Mouse (Mus musculus): ENCODE measurements at regions not wholly inside any gene's neighbourhood (a gene's known extent, or its start where the extent isn't known, plus 50 kb on each side); places are given as distances from the start of the nearest gene placed in this dataset.

GRCm38 (mm10) chr15:50472626-50473025, 3412.1 kb upstream of the Gm7489 start:
- no peak for TF ChIP-seq CTCF (conservative IDR thresholded peaks at IDR 0.05; ENCODE audit: low read length)
- no peak for TF ChIP-seq POU5F1 (IDR thresholded peaks at IDR 0.05; ENCODE audit: borderline replicate concordance, low read length)
- no peak for TF ChIP-seq NANOG (IDR thresholded peaks at IDR 0.05; ENCODE audit: borderline replicate concordance, low read length)

Measured in E14TG2a.4 (cell line).